Mouse (Mus musculus): Measurements from ENCODE around the gene Bmp10. TPM values are rescaled to one million over a fixed set of nuclear protein-coding genes. Genes with fewer than 3 reads are reported as not detected.
"Not testable (repeated sequence)": the region's sequence is repeated elsewhere in the genome, so short reads cannot be mapped to it uniquely, and the experiment has no call there.

The Bmp10 gene
- polyA plus RNA-seq, 1 experiment from 2014 or later, result 0.05 TPM

- H3K4me2 ChIP-seq, result no peak overlapping the region
- H3K9me3 ChIP-seq, result no peaks in the 10 kb centered on the region
- no peak overlapping the region for H3K27ac ChIP-seq
- no peak for ATAC-seq (ENCODE audit: borderline replicate concordance, extremely low read depth, low FRiP score, low TSS enrichment)
- 67% methylated on average over 3 of the region's 3 CpGs for WGBS
- H3K36me3 ChIP-seq, result no peaks in the 10 kb centered on the region
- H3K4me3 ChIP-seq, result no peak overlapping the region
- H3K9ac ChIP-seq, result no peak overlapping the region
- no peaks in the 10 kb centered on the region for H3K4me1 ChIP-seq
- no peaks in the 10 kb centered on the region; the same call in 1 of the 2 replicates for H3K27me3 ChIP-seq
These were observed 22.2 kb downstream of the Bmp10 start for GRCm38 (mm10) chr6:87451016-87451415.

DNA sequence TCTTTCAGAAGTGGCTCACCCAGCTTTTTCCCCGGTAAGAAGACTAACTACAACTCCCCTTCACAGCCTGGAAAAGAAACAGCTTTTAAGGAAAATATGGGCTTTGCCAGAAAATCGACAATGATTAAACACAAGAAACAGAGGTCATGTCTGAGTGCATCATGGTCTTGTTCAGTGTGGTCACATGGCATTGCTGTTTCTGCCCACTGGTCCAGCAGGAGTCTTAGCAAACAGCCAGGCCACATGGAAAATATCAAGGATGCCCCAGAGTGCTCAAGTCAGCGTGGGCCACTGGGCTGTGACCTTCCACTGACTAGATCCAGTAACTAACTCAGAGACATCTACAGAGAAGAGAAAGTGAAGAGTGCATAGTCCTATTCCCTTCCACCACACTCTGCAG lies 23.0 kb downstream of the Bmp10 start:
- no peak overlapping the region for H3K27ac ChIP-seq
- ATAC-seq (ENCODE audit: borderline replicate concordance, extremely low read depth, low FRiP score, low TSS enrichment), result no peak; the same call in 1 of the 2 replicates
- no peaks in the 10 kb centered on the region; the same call in 1 of the 2 replicates for H3K27me3 ChIP-seq
- H3K4me3 ChIP-seq, result no peak overlapping the region
- H3K9me3 ChIP-seq, result no peaks in the 10 kb centered on the region
- 54% methylated on average over 3 of the region's 3 CpGs for WGBS
- no peak overlapping the region for H3K4me2 ChIP-seq
- no peaks in the 10 kb centered on the region for H3K4me1 ChIP-seq
- no peaks in the 10 kb centered on the region for H3K36me3 ChIP-seq
- H3K9ac ChIP-seq, result no peak overlapping the region

GRCm38 (mm10) chr6:87455507-87455906 lies 26.7 kb downstream of the Bmp10 start:
- WGBS, result 24% methylated on average over 6 of the region's 6 CpGs
- no peak overlapping the region for H3K9ac ChIP-seq
- no peaks in the 10 kb centered on the region for H3K4me1 ChIP-seq
- H3K27ac ChIP-seq, result no peak overlapping the region
- ATAC-seq (ENCODE audit: borderline replicate concordance, extremely low read depth, low FRiP score, low TSS enrichment), result no peak
- H3K4me3 ChIP-seq, result no peak overlapping the region
- H3K4me2 ChIP-seq, result no peak overlapping the region
- no peaks in the 10 kb centered on the region for H3K36me3 ChIP-seq
- no peaks in the 10 kb centered on the region for H3K9me3 ChIP-seq
- H3K27me3 ChIP-seq, result no peaks in the 10 kb centered on the region; the same call in 1 of the 2 replicates

DNA sequence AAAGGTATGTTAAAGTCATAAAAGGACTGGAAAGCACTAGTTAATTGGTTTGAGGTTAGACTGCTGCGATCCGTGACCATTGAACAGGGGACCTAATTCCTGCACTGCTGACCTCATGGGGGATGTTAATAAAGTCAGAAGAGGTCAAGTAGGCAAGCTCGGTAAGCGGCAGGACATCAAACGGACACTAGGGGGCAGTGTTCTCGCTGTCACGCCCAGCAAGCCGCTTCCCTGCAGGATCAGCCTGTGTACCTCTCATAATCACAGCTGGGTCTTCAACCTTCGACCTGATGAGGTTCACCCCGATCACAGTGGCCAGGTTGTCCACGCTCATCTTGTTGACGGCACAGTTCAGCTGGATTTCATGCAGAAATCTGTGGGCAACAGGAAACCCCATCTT lies 37.4 kb downstream of the Bmp10 start:
- 16% methylated on average over 12 of the region's 12 CpGs for WGBS
- Histone ChIP-seq H3K4me3 (no peak overlapping the region; the same call in 1 of the 2 replicates), H3K27ac (no peak overlapping the region), H3K9me3 (no peaks in the 10 kb centered on the region), H3K4me1 (peaks cover 5% of the 10 kb centered on the region; the same call in 1 of the 2 replicates), H3K9ac (no peak overlapping the region), H3K36me3 (no peaks in the 10 kb centered on the region), H3K4me2 (peak overlapping the region; percentile 44), H3K27me3 (no peaks in the 10 kb centered on the region)
- ATAC-seq (ENCODE audit: borderline replicate concordance, extremely low read depth, low FRiP score, low TSS enrichment), result no peak

DNA sequence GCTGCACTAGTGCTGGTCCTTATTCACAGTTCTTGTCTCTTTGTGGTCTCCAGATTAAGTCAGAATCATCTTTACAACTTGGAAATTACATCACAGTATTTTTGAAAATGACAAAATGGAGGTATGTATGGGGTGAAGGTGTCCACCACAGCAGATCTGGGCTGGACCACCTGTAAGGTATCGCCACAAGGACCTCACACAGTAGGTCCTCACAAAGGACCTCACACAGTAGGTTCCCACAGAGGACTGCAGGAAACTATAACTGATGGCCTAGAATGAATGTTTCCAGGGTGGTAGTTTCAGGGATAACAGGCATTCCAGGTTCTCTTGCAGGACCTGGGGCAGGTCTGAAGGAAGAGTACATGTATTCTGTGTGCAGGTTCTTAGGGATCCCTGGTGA lies 38.6 kb downstream of the Bmp10 start:
- peaks cover 5% of the 10 kb centered on the region; the same call in 1 of the 2 replicates for H3K4me1 ChIP-seq
- H3K4me2 ChIP-seq, result no peak overlapping the region
- no peak overlapping the region for H3K27ac ChIP-seq
- H3K9ac ChIP-seq, result no peak overlapping the region
- 97% methylated on average over 1 of the region's 1 CpGs for WGBS
- no peak overlapping the region for H3K4me3 ChIP-seq
- H3K9me3 ChIP-seq, result no peaks in the 10 kb centered on the region
- H3K36me3 ChIP-seq, result no peaks in the 10 kb centered on the region
- no peak for ATAC-seq (ENCODE audit: borderline replicate concordance, extremely low read depth, low FRiP score, low TSS enrichment)
- no peaks in the 10 kb centered on the region for H3K27me3 ChIP-seq

GRCm38 (mm10) chr6:87468372-87468771 lies 39.6 kb downstream of the Bmp10 start:
- Histone ChIP-seq H3K4me3 (no peak overlapping the region), H3K36me3 (no peaks in the 10 kb centered on the region), H3K4me2 (no peak overlapping the region), H3K27me3 (no peaks in the 10 kb centered on the region), H3K9me3 (no peaks in the 10 kb centered on the region), H3K27ac (no peak overlapping the region), H3K9ac (no peak overlapping the region), H3K4me1 (peaks cover 5% of the 10 kb centered on the region; the same call in 1 of the 2 replicates)
- no peak for ATAC-seq (ENCODE audit: borderline replicate concordance, extremely low read depth, low FRiP score, low TSS enrichment)
- 47% methylated on average over 10 of the region's 10 CpGs for WGBS

GRCm38 (mm10) chr6:87470098-87470497 lies 41.3 kb downstream of the Bmp10 start:
- H3K36me3 ChIP-seq; H3K4me2 ChIP-seq; H3K4me1 ChIP-seq; H3K9ac ChIP-seq; H3K4me3 ChIP-seq; H3K27ac ChIP-seq; H3K9me3 ChIP-seq; ATAC-seq (ENCODE audit: borderline replicate concordance, extremely low read depth, low FRiP score, low TSS enrichment); H3K27me3 ChIP-seq: not testable (repeated sequence)
- WGBS, result 92% methylated on average over 12 of the region's 12 CpGs

DNA sequence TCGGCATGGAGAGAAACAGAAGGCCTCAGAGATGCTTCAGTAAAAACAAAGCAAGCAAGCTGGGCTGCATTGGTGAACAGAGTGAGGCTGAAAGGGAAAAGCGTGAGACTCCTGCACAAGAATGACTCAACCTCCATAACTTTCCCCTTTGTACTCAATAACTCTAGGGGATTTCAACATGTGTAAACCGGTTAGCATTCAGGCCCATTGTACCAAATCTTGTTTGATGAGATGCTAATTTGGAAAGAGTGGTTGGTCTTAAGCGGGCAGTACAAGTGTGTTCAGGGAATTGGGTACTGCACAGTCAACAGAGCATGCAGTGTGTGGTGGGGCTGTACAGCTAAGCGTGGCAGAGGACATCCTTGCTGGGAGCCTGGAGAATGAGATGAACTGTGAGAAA lies 46.4 kb downstream of the Bmp10 start:
- 84% methylated on average over 5 of the region's 5 CpGs for WGBS
- H3K9me3 ChIP-seq, result no peaks in the 10 kb centered on the region
- H3K27me3 ChIP-seq, result no peaks in the 10 kb centered on the region
- H3K4me1 ChIP-seq, result peaks cover 9% of the 10 kb centered on the region; the same call in 1 of the 2 replicates
- H3K4me2 ChIP-seq, result no peak overlapping the region
- no peak overlapping the region for H3K4me3 ChIP-seq
- no peaks in the 10 kb centered on the region for H3K36me3 ChIP-seq
- no peak overlapping the region for H3K27ac ChIP-seq
- no peak for ATAC-seq (ENCODE audit: borderline replicate concordance, extremely low read depth, low FRiP score, low TSS enrichment)
- no peak overlapping the region for H3K9ac ChIP-seq

DNA sequence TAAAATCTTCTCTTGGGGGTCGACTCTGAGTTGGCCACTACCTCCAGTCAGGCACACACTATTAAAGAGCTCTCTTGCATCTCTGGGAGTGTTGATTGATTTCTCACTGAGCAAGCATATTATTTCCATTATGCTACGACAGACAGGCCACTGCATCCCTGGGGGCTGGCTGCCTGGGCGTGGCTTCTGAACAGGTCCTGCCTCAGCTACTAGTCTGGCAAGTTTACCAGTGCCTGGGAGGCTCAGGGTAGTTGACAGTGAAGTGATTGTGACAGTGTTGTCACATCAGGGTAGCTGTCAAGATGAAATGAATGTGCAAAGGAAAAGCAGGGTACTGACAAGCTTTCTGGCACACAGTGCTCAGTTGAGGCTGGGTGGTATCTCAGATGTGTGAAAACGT lies 50.1 kb downstream of the Bmp10 start:
- Histone ChIP-seq H3K4me3 (no peak overlapping the region), H3K9me3 (no peaks in the 10 kb centered on the region), H3K4me2 (no peak overlapping the region), H3K27me3 (no peaks in the 10 kb centered on the region), H3K4me1 (peaks cover 11% of the 10 kb centered on the region; the same call in 1 of the 2 replicates), H3K36me3 (no peaks in the 10 kb centered on the region), H3K9ac (no peak overlapping the region), H3K27ac (no peak overlapping the region)
- no peak for ATAC-seq (ENCODE audit: borderline replicate concordance, extremely low read depth, low FRiP score, low TSS enrichment)
- WGBS, result 33% methylated on average over 4 of the region's 4 CpGs

- no peak for ATAC-seq (ENCODE audit: borderline replicate concordance, extremely low read depth, low FRiP score, low TSS enrichment)
- WGBS, result 26% methylated on average over 5 of the region's 5 CpGs
- Histone ChIP-seq H3K4me1 (peaks cover 14% of the 10 kb centered on the region; the same call in 1 of the 2 replicates), H3K9ac (no peak overlapping the region), H3K27ac (no peak overlapping the region), H3K4me3 (no peak overlapping the region), H3K4me2 (no peak overlapping the region), H3K9me3 (no peaks in the 10 kb centered on the region), H3K36me3 (no peaks in the 10 kb centered on the region), H3K27me3 (no peaks in the 10 kb centered on the region)
These were observed 50.7 kb downstream of the Bmp10 start for GRCm38 (mm10) chr6:87479291-87479999.

DNA sequence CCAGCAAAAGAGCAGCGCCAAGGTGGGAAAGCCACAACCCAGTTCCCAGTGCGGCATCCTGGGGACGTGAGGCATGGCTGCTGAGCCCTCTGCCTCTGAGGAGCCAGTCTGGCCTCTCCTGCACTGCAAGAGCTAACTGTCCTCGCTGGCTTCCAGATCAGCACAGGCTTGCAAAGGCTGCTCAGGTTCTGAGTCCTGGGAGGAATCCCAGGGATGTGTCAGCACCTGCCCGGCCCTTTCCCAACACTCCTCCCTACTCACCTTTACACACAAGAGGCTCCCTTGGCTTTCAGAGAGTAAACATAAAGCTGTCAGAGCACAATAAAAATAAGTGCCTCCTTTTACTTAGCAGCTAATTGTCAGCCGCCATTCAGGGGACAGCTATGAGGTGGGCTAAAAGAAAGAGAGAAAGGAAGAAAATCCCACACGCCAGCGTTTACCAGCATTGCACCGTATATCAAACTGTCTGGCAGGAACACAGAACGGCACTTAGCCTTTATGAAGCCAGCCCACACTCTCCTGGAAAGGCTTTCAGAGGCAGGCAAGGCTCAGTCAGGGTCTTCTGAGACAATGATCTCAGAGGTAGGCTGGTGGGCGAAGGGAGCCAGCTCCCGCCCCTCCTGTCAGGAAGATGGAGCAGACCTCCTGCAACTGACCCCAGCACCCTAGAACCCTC lies 54.6 kb downstream of the Bmp10 start:
- ATAC-seq (ENCODE audit: borderline replicate concordance, extremely low read depth, low FRiP score, low TSS enrichment), result no peak
- H3K27ac ChIP-seq, result no peak overlapping the region
- H3K4me2 ChIP-seq, result no peak overlapping the region
- no peaks in the 10 kb centered on the region for H3K9me3 ChIP-seq
- H3K4me1 ChIP-seq, result peaks cover 26% of the 10 kb centered on the region
- H3K36me3 ChIP-seq, result no peaks in the 10 kb centered on the region
- H3K4me3 ChIP-seq, result no peak overlapping the region
- H3K9ac ChIP-seq, result no peak overlapping the region
- no peaks in the 10 kb centered on the region for H3K27me3 ChIP-seq
- WGBS, result 56% methylated on average over 12 of the region's 12 CpGs

- Histone ChIP-seq H3K4me3 (no peak overlapping the region), H3K9ac (no peak overlapping the region), H3K27ac (no peak overlapping the region), H3K9me3 (no peaks in the 10 kb centered on the region), H3K36me3 (no peaks in the 10 kb centered on the region), H3K4me2 (no peak overlapping the region), H3K4me1 (peaks cover 23% of the 10 kb centered on the region), H3K27me3 (no peaks in the 10 kb centered on the region)
- no peak for ATAC-seq (ENCODE audit: borderline replicate concordance, extremely low read depth, low FRiP score, low TSS enrichment)
- 53% methylated on average over 3 of the region's 3 CpGs for WGBS
These were observed 55.1 kb downstream of the Bmp10 start for GRCm38 (mm10) chr6:87483900-87484289.

Measured in lung, embryonic 15.5 days (tissue).